Mouse (Mus musculus) liver, embryonic 11.5 days (tissue): ENCODE measurements around the gene Gm11444. TPM values are rescaled to one million over a fixed set of nuclear protein-coding genes. Genes with fewer than 3 reads are reported as not detected.
A peak's percentile ranks its signal among the peaks of the same experiment; 100 is the strongest.

Experiments
- ATAC-seq: fragments of 200-750 bp; cut with Nextera tagmentation; replicated peaks from 2 replicates; pipeline ENCODE4 v1.8.0; 2017; ENCODE audit warnings: moderate number of reproducible peaks, mild to moderate bottlenecking, moderate TSS enrichment, moderate library complexity; ENCODE audit not compliant: low FRiP score
- DNase-seq: peaks from one replicate; pipeline ENCODE4 v3.0.0-alpha.2; 2017; ENCODE audit warnings: low spot score
- H3K27ac ChIP-seq: fragments of 300-500 bp; sonication (generic); 2 replicates; pipeline ENCODE4 v1.5.1; 2014; ENCODE audit warnings: mild to moderate bottlenecking, low read depth, low read length, control low read depth
- H3K27me3 ChIP-seq: fragments of 300-500 bp; sonication (generic); replicated peaks from 2 replicates; pipeline ENCODE4 v1.6.1; 2014; ENCODE audit warnings: low read length, mixed read lengths; ENCODE audit not compliant: control insufficient read depth, insufficient read depth
- H3K36me3 ChIP-seq: fragments of 300-500 bp; sonication (generic); 2 replicates; pipeline ENCODE4 v1.6.1; 2014; ENCODE audit warnings: mild to moderate bottlenecking, low read length, moderate library complexity, mixed read lengths; ENCODE audit not compliant: control insufficient read depth, insufficient read depth
- H3K4me1 ChIP-seq: fragments of 300-500 bp; sonication (generic); replicated peaks from 2 replicates; pipeline ENCODE4 v1.6.1; 2014; ENCODE audit warnings: low read length, mixed read lengths; ENCODE audit not compliant: control insufficient read depth, insufficient read depth
- H3K4me2 ChIP-seq: fragments of 300-500 bp; sonication (generic); 2 replicates; pipeline ENCODE4 v1.6.1; 2014; ENCODE audit warnings: mild to moderate bottlenecking, control low read depth, moderate library complexity
- H3K4me3 ChIP-seq: fragments of 300-500 bp; sonication (generic); 2 replicates; pipeline ENCODE4 v1.5.1; 2014; ENCODE audit warnings: low read depth, low read length, control low read depth
- H3K9ac ChIP-seq: fragments of 300-500 bp; sonication (generic); 2 replicates; pipeline ENCODE4 v1.6.1; 2014; ENCODE audit warnings: low read depth, low read length, control low read depth
- H3K9me3 ChIP-seq: fragments of 300-500 bp; sonication (generic); 2 replicates; pipeline ENCODE4 v1.6.1; 2016; ENCODE audit warnings: low read length, inconsistent platforms, mixed read lengths; ENCODE audit not compliant: control insufficient read depth
- WGBS: fragments of 180-500 bp; shearing (Covaris S2); extraction: QIAGEN DNeasy Blood & Tissue Kit; methylation state at CpG from one replicate; pipeline ENCODE4 v1.1.7; 2014; 5-methylcytosine and 5-hydroxymethylcytosine counted together
- polyA plus RNA-seq: library from polyadenylated mRNA; unstranded; fragments of >200 nt; fragmentation: Nextera tagmentation; extraction: Ambion mirVana; gene quantifications from 2 replicates; pipeline ENCODE4 v1.2.1, GENCODE M21; 2014

Gm11444 gene
- polyA plus RNA-seq, 1 experiment from 2014 or later: not detected

- no peak for DNase-seq
- Histone ChIP-seq H3K36me3 (no peaks in the 10 kb centered on the region), H3K9ac (no peak overlapping the region), H3K27ac (no peak overlapping the region), H3K4me1 (peaks cover 60% of the 10 kb centered on the region), H3K9me3 (no peaks in the 10 kb centered on the region), H3K4me2 (no peak overlapping the region), H3K27me3 (peaks cover 84% of the 10 kb centered on the region), H3K4me3 (no peak overlapping the region)
- 8% methylated on average over 9 of the region's 9 CpGs for WGBS
- ATAC-seq: peak; percentile 58
Measured at GRCm38 (mm10) chr11:85827342-85827741, 22.8 kb downstream of the Gm11444 start.

DNA sequence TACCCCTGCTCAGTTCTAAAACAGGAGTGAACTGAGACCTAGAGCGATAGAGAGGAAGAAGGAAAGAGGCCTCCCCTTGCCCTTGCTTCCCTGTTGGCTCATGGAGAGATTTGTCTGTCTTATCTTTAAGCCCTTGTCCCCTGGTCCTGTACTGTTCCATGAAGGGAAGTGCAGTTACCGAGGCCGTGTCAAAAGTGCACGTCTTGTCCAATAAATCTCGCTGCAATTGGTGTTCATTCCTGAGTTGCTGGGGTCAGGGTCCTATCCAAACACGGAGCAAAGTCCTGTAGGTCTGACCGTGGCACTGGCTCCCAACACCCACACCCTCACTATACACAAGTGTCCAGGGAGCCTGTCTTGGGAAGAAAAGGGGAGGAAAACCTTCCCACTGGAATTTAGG lies 24.3 kb downstream of the Gm11444 start:
- H3K4me1 ChIP-seq: peaks cover 52% of the 10 kb centered on the region
- H3K4me3 ChIP-seq: no peak overlapping the region
- no peaks in the 10 kb centered on the region for H3K36me3 ChIP-seq
- H3K4me2 ChIP-seq: no peak overlapping the region
- 41% methylated on average over 7 of the region's 7 CpGs for WGBS
- no peak for DNase-seq
- no peak for ATAC-seq
- H3K27me3 ChIP-seq: peaks cover 70% of the 10 kb centered on the region
- no peak overlapping the region for H3K9ac ChIP-seq
- H3K9me3 ChIP-seq: no peaks in the 10 kb centered on the region
- H3K27ac ChIP-seq: no peak overlapping the region

DNA sequence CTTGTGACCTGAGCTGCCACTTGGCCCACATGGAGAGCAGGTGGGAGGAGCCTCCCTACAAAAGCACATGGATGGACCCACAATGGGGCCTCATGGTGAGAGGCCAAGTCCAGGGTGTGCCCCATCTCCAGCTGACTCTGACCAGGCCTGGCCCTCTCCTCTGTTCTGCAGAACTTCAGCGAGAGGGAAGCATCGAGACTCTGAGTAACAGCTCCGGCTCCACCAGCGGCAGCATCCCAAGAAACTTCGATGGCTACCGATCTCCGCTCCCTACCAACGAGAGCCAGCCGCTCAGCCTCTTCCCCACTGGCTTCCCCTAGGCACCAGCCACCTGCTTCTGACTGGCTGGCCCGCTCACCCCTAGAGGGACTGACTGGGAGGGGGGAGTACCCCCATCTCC lies 25.1 kb downstream of the Gm11444 start:
- H3K9me3 ChIP-seq: no peaks in the 10 kb centered on the region
- no peaks in the 10 kb centered on the region for H3K36me3 ChIP-seq
- H3K4me1 ChIP-seq: peaks cover 51% of the 10 kb centered on the region
- no peak overlapping the region for H3K4me2 ChIP-seq
- DNase-seq: no peak
- H3K27ac ChIP-seq: no peak overlapping the region
- no peak overlapping the region for H3K9ac ChIP-seq
- 85% methylated on average over 10 of the region's 10 CpGs for WGBS
- peaks cover 69% of the 10 kb centered on the region for H3K27me3 ChIP-seq
- no peak overlapping the region for H3K4me3 ChIP-seq
- ATAC-seq: no peak

GRCm38 (mm10) chr11:85823794-85824193 lies 26.3 kb downstream of the Gm11444 start:
- H3K9ac ChIP-seq: no peak overlapping the region
- 84% methylated on average over 4 of the region's 4 CpGs for WGBS
- H3K4me2 ChIP-seq: no peak overlapping the region
- DNase-seq: no peak
- ATAC-seq: no peak
- H3K4me3 ChIP-seq: no peak overlapping the region
- no peak overlapping the region for H3K27ac ChIP-seq
- peaks cover 39% of the 10 kb centered on the region for H3K4me1 ChIP-seq
- H3K36me3 ChIP-seq: no peaks in the 10 kb centered on the region
- peaks cover 57% of the 10 kb centered on the region for H3K27me3 ChIP-seq
- H3K9me3 ChIP-seq: no peaks in the 10 kb centered on the region

- 10% methylated on average over 6 of the region's 6 CpGs for WGBS
- ATAC-seq (peak; percentile 76), DNase-seq (peak; percentile 82)
- peaks cover 40% of the 10 kb centered on the region for H3K4me1 ChIP-seq
- no peak overlapping the region for H3K27ac ChIP-seq
- no peaks in the 10 kb centered on the region for H3K36me3 ChIP-seq
- no peak overlapping the region for H3K4me2 ChIP-seq
- H3K9me3 ChIP-seq: no peaks in the 10 kb centered on the region
- H3K27me3 ChIP-seq: peaks cover 51% of the 10 kb centered on the region
- no peak overlapping the region for H3K9ac ChIP-seq
- H3K4me3 ChIP-seq: no peak overlapping the region
Measured at GRCm38 (mm10) chr11:85823181-85823580, 27.0 kb downstream of the Gm11444 start.

- Histone ChIP-seq H3K27me3 (peaks cover 35% of the 10 kb centered on the region), H3K4me3 (no peak overlapping the region), H3K9ac (no peak overlapping the region), H3K36me3 (no peaks in the 10 kb centered on the region), H3K27ac (no peak overlapping the region), H3K9me3 (no peaks in the 10 kb centered on the region), H3K4me2 (no peak overlapping the region), H3K4me1 (peaks cover 32% of the 10 kb centered on the region)
- ATAC-seq (no peak), DNase-seq (no peak)
- WGBS: 73% methylated on average over 9 of the region's 9 CpGs
Measured at GRCm38 (mm10) chr11:85821659-85822058, 28.5 kb downstream of the Gm11444 start.

DNA sequence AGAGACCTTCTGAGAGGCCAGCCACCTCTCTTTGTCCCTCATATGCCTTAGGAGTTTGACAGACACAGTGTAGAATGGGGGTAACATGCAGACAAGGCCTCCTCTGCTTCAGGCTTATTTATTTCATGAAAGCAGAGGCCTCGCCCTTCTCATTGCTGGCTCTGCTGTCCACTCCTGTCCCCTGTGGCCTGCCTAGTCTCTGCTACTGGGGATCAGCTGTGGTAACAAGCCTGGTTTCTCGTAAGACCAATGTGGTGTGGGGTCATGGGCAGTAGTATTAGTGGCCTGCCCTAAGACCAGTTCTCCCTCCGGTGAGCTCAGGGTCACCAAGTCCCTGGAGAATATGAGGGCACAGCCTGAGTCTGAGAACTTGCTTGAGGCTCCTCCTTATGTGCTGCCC lies 29.2 kb downstream of the Gm11444 start:
- no peak for DNase-seq
- ATAC-seq: no peak
- no peak overlapping the region for H3K4me3 ChIP-seq
- H3K36me3 ChIP-seq: no peaks in the 10 kb centered on the region
- H3K9me3 ChIP-seq: no peaks in the 10 kb centered on the region
- peaks cover 28% of the 10 kb centered on the region for H3K27me3 ChIP-seq
- H3K4me2 ChIP-seq: no peak overlapping the region
- H3K9ac ChIP-seq: no peak overlapping the region
- no peak overlapping the region for H3K27ac ChIP-seq
- H3K4me1 ChIP-seq: peaks cover 31% of the 10 kb centered on the region
- WGBS: 88% methylated on average over 3 of the region's 3 CpGs

GRCm38 (mm10) chr11:85818401-85818800 lies 31.7 kb downstream of the Gm11444 start:
- 50% methylated on average over 3 of the region's 3 CpGs for WGBS
- Histone ChIP-seq H3K4me1 (peaks cover 14% of the 10 kb centered on the region), H3K4me3 (no peak overlapping the region), H3K9me3 (no peaks in the 10 kb centered on the region), H3K9ac (no peak overlapping the region), H3K27ac (no peak overlapping the region), H3K27me3 (peaks cover 8% of the 10 kb centered on the region), H3K4me2 (no peak overlapping the region), H3K36me3 (no peaks in the 10 kb centered on the region)
- DNase-seq (no peak), ATAC-seq (no peak)

DNA sequence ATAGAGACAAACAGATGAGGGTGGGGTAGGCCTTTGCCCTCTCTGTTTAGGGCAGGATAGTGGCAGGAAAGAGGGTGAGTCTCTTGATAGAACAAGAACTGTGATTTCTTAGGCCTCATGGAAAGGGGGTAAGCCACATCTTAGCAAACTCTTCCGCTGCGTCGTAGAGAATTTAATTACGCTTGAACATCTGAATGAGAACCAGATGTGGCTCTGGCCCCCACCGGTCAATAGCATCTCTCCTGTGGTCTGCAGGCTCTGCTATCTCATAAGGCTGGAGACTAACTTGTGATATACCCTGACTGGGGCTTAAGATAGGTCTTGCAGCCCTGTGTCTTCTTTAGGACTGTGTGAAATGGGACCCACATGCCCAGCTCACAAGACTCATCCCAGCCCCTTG lies 33.7 kb downstream of the Gm11444 start:
- peaks cover 6% of the 10 kb centered on the region; the same call in 1 of the 2 replicates for H3K4me1 ChIP-seq

More for the DNA sequence above, 33.7 kb downstream of the Gm11444 start:
- no peak overlapping the region for H3K9ac ChIP-seq
- H3K27me3 ChIP-seq: peaks cover 11% of the 10 kb centered on the region
- H3K27ac ChIP-seq: no peak overlapping the region
- H3K4me2 ChIP-seq: no peak overlapping the region
- DNase-seq: no peak
- H3K9me3 ChIP-seq: no peaks in the 10 kb centered on the region
- no peak overlapping the region for H3K4me3 ChIP-seq
- no peaks in the 10 kb centered on the region for H3K36me3 ChIP-seq
- no peak for ATAC-seq
- 76% methylated on average over 5 of the region's 5 CpGs for WGBS
